Mouse (Mus musculus): ENCODE results near the gene Iars. TPM values are rescaled to one million over a fixed set of nuclear protein-coding genes. Genes with fewer than 3 reads are reported as not detected.

Iars gene
- polyA plus RNA-seq (2012; rRNA removed; ENCODE audit: low replicate concordance), result 4.0 and 5.6 TPM in 2 replicates

DNA sequence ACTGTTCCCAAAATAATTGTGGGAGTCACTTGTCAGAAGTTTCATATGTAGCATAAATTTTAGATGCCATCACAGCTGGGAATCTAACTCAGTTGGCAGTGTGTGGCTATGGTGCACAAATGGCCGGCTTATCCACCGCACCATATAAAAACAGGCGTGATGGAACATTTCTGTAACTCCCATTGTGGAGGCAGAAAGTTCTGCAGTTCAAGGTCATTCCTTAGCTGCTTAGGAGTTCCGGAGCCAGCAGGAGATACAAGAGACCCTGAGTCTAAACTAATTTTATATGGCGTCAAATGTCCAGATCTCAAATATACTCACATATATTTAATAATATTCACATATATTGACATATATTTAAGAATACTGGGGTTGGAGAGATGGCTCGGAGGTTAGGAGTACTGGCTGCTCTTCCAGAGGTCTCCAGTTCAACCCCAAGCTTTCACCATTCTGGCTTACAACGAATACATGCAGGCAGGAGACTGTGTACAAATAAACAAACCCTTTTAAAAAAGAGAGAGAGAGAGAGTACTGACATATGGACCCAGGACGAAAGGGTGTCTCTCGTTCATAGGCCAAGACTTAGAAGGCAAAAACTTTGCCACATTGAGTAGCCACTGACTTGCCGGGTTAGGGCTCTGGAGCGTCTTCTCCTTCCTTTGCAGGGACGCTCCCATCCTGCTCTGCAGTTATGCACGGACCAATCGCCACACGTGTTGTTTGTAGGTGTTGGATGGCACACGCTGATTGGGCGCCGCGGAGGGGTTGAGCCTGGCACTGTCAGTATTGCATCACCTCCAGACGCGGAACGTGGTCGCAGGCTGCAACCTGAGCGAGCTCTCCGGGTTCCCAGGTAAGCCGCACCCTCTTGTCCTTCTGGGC is at the start of gene Iars:
TSS of gene Iars (plus strand) at position 750 of the 882 bp plus-strand sequence.

GRCm38 (mm10) chr13:49652481-49653179 is 29.3 kb upstream of the Iars start, which contains the start of the genes Cenpp and Nol8:
Gene Cenpp (minus strand): TSS chr13:49652785.
Gene Nol8 (plus strand): TSS chr13:49653078.

Other genes starting within 250 kb of the Iars start
- not detected in 2 replicates for gene Tes3-ps, start 188.8 kb upstream of the Iars start, polyA plus RNA-seq (2012; rRNA removed; ENCODE audit: low replicate concordance)
- gene Ecm2, start 177.3 kb upstream of the Iars start, polyA plus RNA-seq (2012; rRNA removed; ENCODE audit: low replicate concordance), result 0.08 and 0.16 TPM in 2 replicates
- 0.11 and 0.15 TPM in 2 replicates for gene Aspn, start 137.7 kb upstream of the Iars start, polyA plus RNA-seq (2012; rRNA removed; ENCODE audit: low replicate concordance)
- gene Omd, start 99.6 kb upstream of the Iars start, polyA plus RNA-seq (2012; rRNA removed; ENCODE audit: low replicate concordance), result not detected in 2 replicates
- gene Ogn, start 74.1 kb upstream of the Iars start, polyA plus RNA-seq (2012; rRNA removed; ENCODE audit: low replicate concordance), result 0.30 and 0.92 TPM in 2 replicates
- 0.16 and 0.38 TPM in 2 replicates for gene Cenpp, start 29.3 kb upstream of the Iars start, polyA plus RNA-seq (2012; rRNA removed; ENCODE audit: low replicate concordance)
- gene Nol8, start 29.0 kb upstream of the Iars start, polyA plus RNA-seq (2012; rRNA removed; ENCODE audit: low replicate concordance), result 0.05 and 0.07 TPM in 2 replicates
- gene Gm30302, start 116.9 kb downstream of the Iars start, polyA plus RNA-seq (2012; rRNA removed; ENCODE audit: low replicate concordance), result not detected in 2 replicates

Measured in duodenum, adult 2 months (tissue).